Mouse (Mus musculus): Measurements from ENCODE around the gene Cdca8. TPM values are rescaled to one million over a fixed set of nuclear protein-coding genes. Genes with fewer than 3 reads are reported as not detected.

Gene Cdca8
- polyA plus RNA-seq, 1 experiment from 2014 or later, result 138 TPM

GRCm38 (mm10) chr4:124962576-124962975 is 23.5 kb upstream of the Cdca8 start:
- Histone ChIP-seq H3K36me3 (ENCODE audit: control insufficient read depth, insufficient read depth, low read length) (no peaks in the 10 kb centered on the region), H3K4me2 (ENCODE audit: low read length) (no peak overlapping the region), H3K4me1 (replicated peaks; ENCODE audit: control insufficient read depth, insufficient read depth, low read length) (peaks cover 3% of the 10 kb centered on the region; the same call in 1 of the 2 replicates), H3K27me3 (replicated peaks; ENCODE audit: control insufficient read depth, insufficient read depth, low read length) (no peaks in the 10 kb centered on the region), H3K9ac (ENCODE audit: low read length) (no peak overlapping the region), H3K4me3 (ENCODE audit: low read depth, low read length) (no peak overlapping the region), H3K27ac (ENCODE audit: low read depth) (no peak overlapping the region), H3K9me3 (ENCODE audit: control insufficient read depth, low read length) (no peaks in the 10 kb centered on the region)
- DNase-seq (ENCODE audit: low spot score) (no peak), ATAC-seq (replicated peaks; ENCODE audit: low FRiP score, low TSS enrichment, low read depth) (no peak)
- WGBS, result 37% methylated on average over 11 of the region's 11 CpGs

GRCm38 (mm10) chr4:124960940-124961339 is 21.8 kb upstream of the Cdca8 start:
- 0 out of 2 replicates have a peak, but pooled peaks cover 2% of the 10 kb centered on the region for H3K27me3 ChIP-seq (replicated peaks; ENCODE audit: control insufficient read depth, insufficient read depth, low read length)
- no peak for ATAC-seq (replicated peaks; ENCODE audit: low FRiP score, low TSS enrichment, low read depth)
- no peak overlapping the region for H3K4me3 ChIP-seq (ENCODE audit: low read depth, low read length)
- peaks cover 3% of the 10 kb centered on the region; the same call in 1 of the 2 replicates for H3K4me1 ChIP-seq (replicated peaks; ENCODE audit: control insufficient read depth, insufficient read depth, low read length)
- H3K9ac ChIP-seq (ENCODE audit: low read length), result no peak overlapping the region
- no peaks in the 10 kb centered on the region for H3K9me3 ChIP-seq (ENCODE audit: control insufficient read depth, low read length)
- H3K36me3 ChIP-seq (ENCODE audit: control insufficient read depth, insufficient read depth, low read length), result no peaks in the 10 kb centered on the region
- no peak overlapping the region for H3K4me2 ChIP-seq (ENCODE audit: low read length)
- 87% methylated on average over 11 of the region's 11 CpGs for WGBS
- DNase-seq (ENCODE audit: low spot score), result no peak
- H3K27ac ChIP-seq (ENCODE audit: low read depth), result no peak overlapping the region

DNA sequence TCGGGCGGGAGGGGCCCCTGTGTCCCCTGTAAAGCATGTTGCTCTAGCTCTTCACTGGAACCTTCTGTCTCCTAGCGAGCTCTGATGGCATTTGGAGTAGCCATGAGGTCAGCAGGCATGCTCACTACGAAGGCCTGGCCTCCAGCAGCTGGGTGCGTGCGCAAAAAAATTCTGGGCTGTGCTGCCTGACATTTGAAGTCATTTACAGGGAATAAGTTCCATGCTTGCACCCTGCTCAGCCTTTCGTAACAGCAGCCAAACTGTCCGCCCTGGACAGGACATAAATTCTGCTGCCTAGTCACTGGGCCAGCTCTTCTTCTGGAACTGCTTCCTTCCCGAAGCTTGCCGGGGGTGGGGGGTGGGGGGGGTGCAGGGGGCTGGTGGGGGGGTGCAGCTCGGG is 20.0 kb upstream of the Cdca8 start:
- Histone ChIP-seq H3K36me3 (ENCODE audit: control insufficient read depth, insufficient read depth, low read length) (no peaks in the 10 kb centered on the region), H3K4me1 (replicated peaks; ENCODE audit: control insufficient read depth, insufficient read depth, low read length) (peaks cover 3% of the 10 kb centered on the region; the same call in 1 of the 2 replicates), H3K4me3 (ENCODE audit: low read depth, low read length) (no peak overlapping the region), H3K27ac (ENCODE audit: low read depth) (no peak overlapping the region), H3K9ac (ENCODE audit: low read length) (no peak overlapping the region), H3K4me2 (ENCODE audit: low read length) (no peak overlapping the region), H3K9me3 (ENCODE audit: control insufficient read depth, low read length) (no peaks in the 10 kb centered on the region), H3K27me3 (replicated peaks; ENCODE audit: control insufficient read depth, insufficient read depth, low read length) (0 out of 2 replicates have a peak, but pooled peaks cover 2% of the 10 kb centered on the region)
- 40% methylated on average over 11 of the region's 11 CpGs for WGBS
- ATAC-seq (replicated peaks; ENCODE audit: low FRiP score, low TSS enrichment, low read depth), result no peak
- no peak for DNase-seq (ENCODE audit: low spot score)

- H3K27ac ChIP-seq (ENCODE audit: low read depth), result no peak overlapping the region
- peaks cover 3% of the 10 kb centered on the region; the same call in 1 of the 2 replicates for H3K4me1 ChIP-seq (replicated peaks; ENCODE audit: control insufficient read depth, insufficient read depth, low read length)
- no peaks in the 10 kb centered on the region for H3K9me3 ChIP-seq (ENCODE audit: control insufficient read depth, low read length)
- no peak overlapping the region for H3K4me2 ChIP-seq (ENCODE audit: low read length)
- 0 out of 2 replicates have a peak, but pooled peaks cover 2% of the 10 kb centered on the region for H3K27me3 ChIP-seq (replicated peaks; ENCODE audit: control insufficient read depth, insufficient read depth, low read length)
- H3K36me3 ChIP-seq (ENCODE audit: control insufficient read depth, insufficient read depth, low read length), result no peaks in the 10 kb centered on the region
- 91% methylated on average over 2 of the region's 2 CpGs for WGBS
- no peak overlapping the region for H3K4me3 ChIP-seq (ENCODE audit: low read depth, low read length)
- DNase-seq (ENCODE audit: low spot score) (no peak), ATAC-seq (replicated peaks; ENCODE audit: low FRiP score, low TSS enrichment, low read depth) (no peak)
- H3K9ac ChIP-seq (ENCODE audit: low read length), result no peak overlapping the region
These were observed 18.2 kb upstream of the Cdca8 start for GRCm38 (mm10) chr4:124957284-124957683.

GRCm38 (mm10) chr4:124953546-124953945 is 14.4 kb upstream of the Cdca8 start:
- no peaks in the 10 kb centered on the region for H3K9me3 ChIP-seq (ENCODE audit: control insufficient read depth, low read length)
- 0 out of 2 replicates have a peak, but pooled peaks cover 2% of the 10 kb centered on the region for H3K27me3 ChIP-seq (replicated peaks; ENCODE audit: control insufficient read depth, insufficient read depth, low read length)
- 54% methylated on average over 4 of the region's 4 CpGs for WGBS
- H3K4me2 ChIP-seq (ENCODE audit: low read length), result no peak overlapping the region
- H3K27ac ChIP-seq (ENCODE audit: low read depth), result no peak overlapping the region
- H3K36me3 ChIP-seq (ENCODE audit: control insufficient read depth, insufficient read depth, low read length), result no peaks in the 10 kb centered on the region
- no peak overlapping the region for H3K9ac ChIP-seq (ENCODE audit: low read length)
- H3K4me1 ChIP-seq (replicated peaks; ENCODE audit: control insufficient read depth, insufficient read depth, low read length), result no peaks in the 10 kb centered on the region
- no peak overlapping the region for H3K4me3 ChIP-seq (ENCODE audit: low read depth, low read length)
- DNase-seq (ENCODE audit: low spot score) (no peak), ATAC-seq (replicated peaks; ENCODE audit: low FRiP score, low TSS enrichment, low read depth) (no peak)

DNA sequence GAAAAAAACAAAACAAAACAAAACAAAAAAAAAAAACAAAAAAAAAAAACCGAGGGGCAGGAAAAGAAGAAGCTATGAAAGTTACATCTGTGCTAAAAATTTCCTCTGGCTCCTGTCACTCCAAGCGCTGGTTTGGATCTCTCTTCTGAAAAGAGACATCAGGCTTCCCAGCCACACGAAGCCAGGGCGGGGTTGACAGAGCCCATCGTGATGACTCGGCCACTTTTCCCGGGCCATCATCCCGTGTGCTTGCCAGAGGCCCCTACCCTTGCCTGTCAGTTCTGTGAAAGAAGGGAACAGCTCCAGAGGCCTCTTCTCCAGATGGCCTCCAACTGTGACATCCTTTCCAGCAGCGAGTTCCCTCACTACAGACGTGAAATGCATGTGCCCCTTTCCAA is 11.9 kb upstream of the Cdca8 start:
- Histone ChIP-seq H3K36me3 (ENCODE audit: control insufficient read depth, insufficient read depth, low read length) (no peaks in the 10 kb centered on the region), H3K4me2 (ENCODE audit: low read length) (no peak overlapping the region), H3K9me3 (ENCODE audit: control insufficient read depth, low read length) (no peaks in the 10 kb centered on the region), H3K27ac (ENCODE audit: low read depth) (no peak overlapping the region), H3K9ac (ENCODE audit: low read length) (no peak overlapping the region), H3K4me3 (ENCODE audit: low read depth, low read length) (no peak overlapping the region), H3K4me1 (replicated peaks; ENCODE audit: control insufficient read depth, insufficient read depth, low read length) (no peaks in the 10 kb centered on the region), H3K27me3 (replicated peaks; ENCODE audit: control insufficient read depth, insufficient read depth, low read length) (no peaks in the 10 kb centered on the region)
- DNase-seq (ENCODE audit: low spot score) (no peak), ATAC-seq (replicated peaks; ENCODE audit: low FRiP score, low TSS enrichment, low read depth) (no peak)
- 35% methylated on average over 10 of the region's 10 CpGs for WGBS

DNA sequence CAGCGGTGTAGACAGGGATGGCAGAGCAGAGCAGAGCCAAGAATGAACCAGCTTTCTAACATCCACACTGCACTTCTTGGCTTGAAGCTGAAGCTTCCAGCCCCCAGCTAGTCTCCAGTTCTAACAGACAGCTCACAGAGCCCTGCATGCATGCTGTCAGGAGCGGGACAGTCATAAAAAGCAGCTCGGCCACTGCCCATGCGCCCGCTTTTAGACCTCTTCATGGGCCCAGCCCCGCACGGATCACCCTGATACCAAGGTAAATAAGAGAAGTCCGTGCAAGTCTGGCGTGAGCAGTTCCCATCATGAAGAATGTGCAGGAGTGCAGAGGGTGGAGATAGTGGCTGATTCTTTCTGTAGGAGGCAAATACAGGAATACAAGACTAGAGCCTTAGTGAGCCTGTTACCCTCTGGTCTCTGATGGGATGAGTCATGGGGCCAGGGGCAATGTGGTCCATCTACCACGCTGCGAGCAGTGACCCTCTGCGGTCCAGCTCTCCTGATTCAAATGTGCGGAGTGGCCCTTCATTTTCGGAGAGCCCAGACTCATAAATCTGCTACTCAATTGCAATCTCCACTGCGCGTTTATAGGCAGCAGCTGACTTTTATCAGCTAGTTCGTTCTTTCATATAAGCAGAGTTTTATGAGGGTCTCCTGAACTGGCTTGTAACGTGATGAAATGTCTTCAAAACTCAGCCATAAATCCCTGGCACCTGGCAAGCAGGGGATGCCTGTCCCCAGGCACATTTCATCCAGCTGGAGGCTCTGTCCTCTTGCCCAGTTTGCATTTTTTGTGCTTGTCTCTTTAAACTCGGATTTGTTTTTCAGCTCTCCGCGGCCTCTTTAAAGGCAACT is 11.3 kb upstream of the Cdca8 start:
- Histone ChIP-seq H3K36me3 (ENCODE audit: control insufficient read depth, insufficient read depth, low read length) (no peaks in the 10 kb centered on the region), H3K9me3 (ENCODE audit: control insufficient read depth, low read length) (no peaks in the 10 kb centered on the region), H3K4me2 (ENCODE audit: low read length) (peak overlapping the region; percentile 18; the same call in 1 of the 2 replicates), H3K9ac (ENCODE audit: low read length) (no peak overlapping the region), H3K4me1 (replicated peaks; ENCODE audit: control insufficient read depth, insufficient read depth, low read length) (no peaks in the 10 kb centered on the region), H3K4me3 (ENCODE audit: low read depth, low read length) (no peak overlapping the region), H3K27me3 (replicated peaks; ENCODE audit: control insufficient read depth, insufficient read depth, low read length) (no peaks in the 10 kb centered on the region), H3K27ac (ENCODE audit: low read depth) (no peak overlapping the region)
- ATAC-seq (replicated peaks; ENCODE audit: low FRiP score, low TSS enrichment, low read depth) (peak; percentile 65; the same call in 1 of the 2 replicates), DNase-seq (ENCODE audit: low spot score) (peak; percentile 60)
- WGBS, result 39% methylated on average over 21 of the region's 21 CpGs

DNA sequence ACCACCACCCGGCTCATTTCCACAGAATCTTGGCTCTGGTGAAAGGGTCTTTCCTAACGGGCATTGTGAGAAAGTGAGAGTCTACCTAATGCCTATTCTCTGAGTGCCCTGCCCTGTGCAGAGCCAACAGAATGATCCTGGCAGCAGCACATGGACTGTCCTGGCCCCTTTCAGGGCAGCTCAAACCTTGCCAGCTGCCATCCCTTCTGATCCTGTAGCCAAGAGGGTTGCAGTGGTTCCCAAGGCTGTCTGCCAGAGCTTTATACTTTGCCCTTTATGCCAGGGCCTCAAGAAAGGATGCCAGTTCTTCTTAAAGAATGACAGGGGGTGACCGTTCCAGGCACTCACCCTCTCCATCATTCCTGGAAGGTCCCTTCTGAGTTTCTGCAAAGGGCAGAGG is 10.4 kb upstream of the Cdca8 start:
- ATAC-seq (replicated peaks; ENCODE audit: low FRiP score, low TSS enrichment, low read depth), result no peak
- DNase-seq (ENCODE audit: low spot score), result no peak
- no peak overlapping the region for H3K4me3 ChIP-seq (ENCODE audit: low read depth, low read length)
- H3K4me2 ChIP-seq (ENCODE audit: low read length), result no peak overlapping the region
- H3K27me3 ChIP-seq (replicated peaks; ENCODE audit: control insufficient read depth, insufficient read depth, low read length), result no peaks in the 10 kb centered on the region
- H3K9me3 ChIP-seq (ENCODE audit: control insufficient read depth, low read length), result no peaks in the 10 kb centered on the region
- WGBS, result 76% methylated on average over 3 of the region's 3 CpGs
- H3K36me3 ChIP-seq (ENCODE audit: control insufficient read depth, insufficient read depth, low read length), result no peaks in the 10 kb centered on the region
- H3K4me1 ChIP-seq (replicated peaks; ENCODE audit: control insufficient read depth, insufficient read depth, low read length), result no peaks in the 10 kb centered on the region
- no peak overlapping the region for H3K27ac ChIP-seq (ENCODE audit: low read depth)
- H3K9ac ChIP-seq (ENCODE audit: low read length), result no peak overlapping the region

DNA sequence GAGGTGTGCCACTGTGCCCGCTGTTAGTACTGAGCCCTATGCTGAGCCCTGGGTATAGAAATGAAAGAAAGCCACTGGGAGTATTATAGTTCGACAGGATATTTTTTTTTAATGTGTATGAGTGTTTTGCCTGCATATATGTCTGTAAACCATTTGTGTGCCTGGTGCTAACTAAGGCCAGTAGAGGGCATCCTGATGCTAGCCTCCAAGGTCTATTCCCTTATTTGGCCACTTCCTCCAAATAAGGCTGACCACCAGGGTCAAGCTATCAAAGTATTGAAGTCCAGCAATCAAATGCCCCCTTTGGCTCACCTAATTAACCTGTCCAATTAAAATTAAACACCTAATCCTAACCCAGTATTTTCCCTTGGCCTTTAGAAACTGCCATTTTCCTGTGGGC is 5.8 kb upstream of the Cdca8 start:
- Histone ChIP-seq H3K9me3 (ENCODE audit: control insufficient read depth, low read length) (no peaks in the 10 kb centered on the region), H3K4me2 (ENCODE audit: low read length) (no peak overlapping the region), H3K4me1 (replicated peaks; ENCODE audit: control insufficient read depth, insufficient read depth, low read length) (no peaks in the 10 kb centered on the region), H3K9ac (ENCODE audit: low read length) (no peak overlapping the region), H3K4me3 (ENCODE audit: low read depth, low read length) (no peak overlapping the region), H3K27ac (ENCODE audit: low read depth) (no peak overlapping the region), H3K27me3 (replicated peaks; ENCODE audit: control insufficient read depth, insufficient read depth, low read length) (no peaks in the 10 kb centered on the region), H3K36me3 (ENCODE audit: control insufficient read depth, insufficient read depth, low read length) (peaks cover 19% of the 10 kb centered on the region)
- ATAC-seq (replicated peaks; ENCODE audit: low FRiP score, low TSS enrichment, low read depth) (no peak), DNase-seq (ENCODE audit: low spot score) (no peak)
- WGBS, result 69% methylated on average over 2 of the region's 2 CpGs
